Mouse (Mus musculus) erythroblast, embryonic 14.5 days (primary cell): ENCODE measurements around the gene Bmpr1a. TPM values are rescaled to one million over a fixed set of nuclear protein-coding genes. Genes with fewer than 3 reads are reported as not detected.

Experiments used
- H3K27me3 ChIP-seq: 2 replicates; pipeline ENCODE4 v1.6.1; 2012; ENCODE audit warnings: inconsistent platforms; ENCODE audit not compliant: control insufficient read depth
- H3K36me3 ChIP-seq: 2 replicates; pipeline ENCODE4 v1.6.1; 2012; ENCODE audit warnings: mild to moderate bottlenecking, inconsistent platforms; ENCODE audit not compliant: control insufficient read depth
- H3K4me1 ChIP-seq: 2 replicates; pipeline ENCODE4 v1.6.1; 2012; ENCODE audit warnings: inconsistent platforms; ENCODE audit not compliant: control insufficient read depth
- H3K4me3 ChIP-seq: replicated peaks from 2 replicates; pipeline ENCODE3; 2012; ENCODE audit warnings: moderate library complexity, mild to moderate bottlenecking, inconsistent platforms
- H3K9me3 ChIP-seq: 2 replicates; pipeline ENCODE4 v1.6.1; 2012; ENCODE audit warnings: low read length, inconsistent platforms, mixed read lengths; ENCODE audit not compliant: control insufficient read depth
- GATA1 ChIP-seq: IDR thresholded peaks from 2 replicates; pipeline ENCODE4 v1.6.1; 2012; ENCODE audit warnings: low read length, inconsistent platforms, mixed read lengths
- TAL1 ChIP-seq: IDR thresholded peaks from 3 replicates; pipeline ENCODE4 v1.6.1; 2012; ENCODE audit warnings: low read length, inconsistent platforms, mixed read lengths
- polyA plus RNA-seq: library from polyadenylated mRNA; stranded (reverse); fragments of >175 nt; gene quantifications from 2 replicates; pipeline ENCODE4 v1.2.3, GENCODE M21; 2012

The Bmpr1a gene
- polyA plus RNA-seq, 1 experiment: not detected

DNA sequence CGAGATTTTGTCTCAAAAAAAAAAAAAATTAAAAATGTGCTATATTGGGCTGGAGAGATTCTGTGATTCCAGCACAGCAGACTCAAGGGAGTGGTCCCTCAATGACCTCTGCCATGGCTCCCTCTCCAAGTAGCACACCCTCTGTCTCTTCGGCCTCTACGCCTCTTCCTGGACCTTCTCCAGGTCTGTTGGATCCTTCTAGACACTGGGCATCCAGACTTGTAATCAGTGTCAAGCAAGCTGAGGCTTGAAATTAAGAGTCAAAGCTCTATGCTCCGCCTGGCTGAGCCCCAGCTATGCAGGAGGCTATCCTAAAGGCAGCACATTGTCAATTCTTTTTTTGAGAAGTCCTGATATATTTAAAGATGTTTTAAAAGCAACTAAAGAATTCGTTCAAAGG is 30.4 kb upstream of the Bmpr1a start:
- no peak for TF ChIP-seq GATA1
- no peak for TF ChIP-seq TAL1

DNA sequence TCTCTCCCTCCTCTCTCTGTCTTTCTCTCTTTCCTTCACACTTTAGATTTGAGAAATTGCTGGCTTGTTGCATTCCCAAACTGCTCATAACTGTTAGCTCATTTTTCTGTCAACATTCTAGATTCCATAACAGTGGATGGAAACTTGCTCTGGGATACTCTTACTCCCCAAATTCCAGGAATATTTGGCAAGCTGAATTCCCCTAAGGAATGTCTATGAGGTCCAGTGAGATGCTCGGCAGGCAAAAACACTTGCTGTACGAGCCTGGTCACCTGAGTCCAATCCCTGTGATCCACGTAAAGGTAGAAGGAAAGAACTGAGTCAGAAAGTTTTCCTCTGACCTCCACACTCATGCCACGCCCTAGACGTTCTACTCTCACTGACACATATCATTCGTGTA is 29.4 kb upstream of the Bmpr1a start:
- TF ChIP-seq TAL1 (no peak), GATA1 (no peak)
- Histone ChIP-seq H3K4me3 (no peak overlapping the region), H3K36me3 (no peaks in the 10 kb centered on the region), H3K27me3 (peaks cover 2% of the 10 kb centered on the region; the same call in 1 of the 2 replicates), H3K9me3 (no peaks in the 10 kb centered on the region), H3K4me1 (no peaks in the 10 kb centered on the region)

More for the DNA sequence above, 30.4 kb upstream of the Bmpr1a start:
- H3K4me3 ChIP-seq: no peak overlapping the region
- H3K9me3 ChIP-seq: no peaks in the 10 kb centered on the region
- no peaks in the 10 kb centered on the region for H3K27me3 ChIP-seq
- no peaks in the 10 kb centered on the region for H3K36me3 ChIP-seq
- H3K4me1 ChIP-seq: no peaks in the 10 kb centered on the region

DNA sequence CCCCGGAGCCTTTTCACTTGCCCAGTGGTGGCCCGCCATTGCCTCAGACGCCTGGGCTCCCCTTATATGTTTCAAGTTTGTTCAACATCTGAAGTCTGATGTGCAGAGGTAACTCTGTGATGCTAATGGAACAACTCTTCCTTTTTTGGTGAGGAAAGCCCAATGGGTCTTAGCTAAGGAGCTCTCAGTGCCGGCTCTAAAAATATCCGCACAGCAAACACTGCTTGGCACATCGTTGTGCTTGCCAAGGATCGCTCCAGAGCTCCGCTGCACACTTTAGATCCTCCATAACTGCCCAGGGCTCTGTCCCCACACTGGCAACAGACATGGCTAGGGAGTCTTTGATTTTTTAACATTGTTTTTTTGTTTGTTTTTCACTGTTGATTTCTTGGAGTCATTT is 25.7 kb upstream of the Bmpr1a start:
- Histone ChIP-seq H3K9me3 (no peaks in the 10 kb centered on the region), H3K4me1 (no peaks in the 10 kb centered on the region), H3K27me3 (peaks cover 2% of the 10 kb centered on the region; the same call in 1 of the 2 replicates), H3K4me3 (no peak overlapping the region), H3K36me3 (no peaks in the 10 kb centered on the region)
- no peak for TF ChIP-seq GATA1

DNA sequence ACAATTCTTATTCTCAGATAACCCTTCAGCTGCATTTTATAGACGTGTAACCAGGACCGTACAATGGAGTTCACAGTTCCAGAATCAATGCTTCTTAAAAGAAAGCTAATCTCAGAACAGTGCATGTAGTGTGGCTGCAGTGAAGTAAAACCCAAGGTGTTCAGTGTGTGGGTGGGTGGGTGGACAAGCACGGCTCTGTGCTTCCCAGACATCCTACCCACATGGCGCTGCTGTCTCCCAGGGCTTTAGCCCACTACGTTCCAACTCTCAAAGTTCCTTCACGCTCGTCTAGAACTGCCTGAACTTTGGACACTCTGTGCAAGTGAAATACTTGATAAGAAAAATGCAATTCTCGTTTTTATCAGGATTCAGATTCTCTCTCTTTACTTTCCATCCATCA is 19.6 kb upstream of the Bmpr1a start, which contains the start of gene 9230112D13Rik:
9230112D13Rik (minus strand) TSS at position 101 of the 400 bp plus-strand sequence.
- TF ChIP-seq GATA1 (no peak), TAL1 (no peak)
- Histone ChIP-seq H3K36me3 (no peaks in the 10 kb centered on the region), H3K4me3 (no peak within 1 kb of the TSS), H3K9me3 (no peaks in the 10 kb centered on the region), H3K4me1 (no peaks in the 10 kb centered on the region), H3K27me3 (no peaks in the 10 kb centered on the region)

DNA sequence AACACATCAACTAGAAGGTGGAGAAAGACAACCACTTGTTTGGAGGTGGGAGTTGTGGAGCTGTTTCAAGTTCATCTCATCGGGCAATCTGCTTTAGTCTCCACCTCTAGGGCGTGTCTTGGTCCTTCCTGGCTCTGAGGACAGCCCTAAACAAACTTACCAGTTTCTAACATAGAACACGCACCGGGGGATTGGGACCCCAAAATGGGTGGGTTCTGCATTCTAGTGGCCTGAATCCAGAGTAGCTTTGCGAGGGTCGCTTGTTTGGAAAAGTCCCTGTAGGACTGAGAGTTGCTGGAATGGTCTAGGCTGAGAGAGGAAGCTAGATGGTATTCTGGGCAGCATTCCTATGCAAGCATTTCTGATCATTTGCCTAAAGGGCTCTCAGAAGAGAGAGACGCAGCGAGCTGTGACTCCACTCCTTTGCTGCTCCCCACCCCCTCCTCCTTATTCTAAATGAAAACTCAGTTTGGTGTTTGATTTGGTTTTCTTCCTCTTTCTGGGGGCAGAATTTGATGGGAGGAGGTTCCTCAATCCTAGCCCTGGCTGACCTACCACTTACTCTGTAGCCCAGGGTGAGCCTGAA is 14.9 kb upstream of the Bmpr1a start:
- peaks cover 2% of the 10 kb centered on the region; the same call in 1 of the 2 replicates for H3K27me3 ChIP-seq
- H3K4me1 ChIP-seq: no peaks in the 10 kb centered on the region
- H3K9me3 ChIP-seq: no peaks in the 10 kb centered on the region
- TF ChIP-seq GATA1 (no peak), TAL1 (no peak)
- H3K36me3 ChIP-seq: no peaks in the 10 kb centered on the region
- H3K4me3 ChIP-seq: no peak overlapping the region

DNA sequence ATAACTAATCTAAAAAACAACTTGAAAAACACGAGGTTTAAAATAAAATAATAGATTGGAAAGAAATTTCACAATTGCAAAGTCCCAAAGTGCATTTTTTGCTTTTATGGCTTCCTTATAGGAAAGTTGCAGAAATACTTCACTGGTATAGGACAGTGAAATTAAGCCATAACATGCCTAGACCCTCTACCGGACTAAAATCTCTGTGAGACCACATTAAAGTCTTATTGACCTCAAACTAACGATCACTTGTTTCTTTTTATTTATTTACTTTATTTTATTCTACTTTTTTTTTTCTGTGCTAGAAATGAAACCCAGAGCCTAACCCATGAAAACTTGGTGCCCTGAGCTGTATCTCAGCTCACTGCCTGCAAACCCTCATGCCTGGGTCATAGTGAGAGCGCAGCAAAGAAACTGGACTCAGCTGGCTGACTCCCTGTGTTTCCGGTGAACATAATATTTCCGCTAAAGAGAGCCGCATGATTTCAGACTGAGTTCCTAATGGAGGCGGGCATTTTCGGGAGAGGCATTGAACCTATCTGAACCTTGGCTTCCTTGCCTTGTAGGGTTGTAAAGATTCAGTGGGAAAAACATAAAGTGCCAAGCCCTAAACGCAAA is 13.9 kb upstream of the Bmpr1a start:
- no peak overlapping the region for H3K4me3 ChIP-seq
- H3K4me1 ChIP-seq: no peaks in the 10 kb centered on the region
- no peaks in the 10 kb centered on the region for H3K36me3 ChIP-seq
- TF ChIP-seq GATA1 (no peak), TAL1 (no peak)
- peaks cover 5% of the 10 kb centered on the region for H3K27me3 ChIP-seq
- H3K9me3 ChIP-seq: no peaks in the 10 kb centered on the region

DNA sequence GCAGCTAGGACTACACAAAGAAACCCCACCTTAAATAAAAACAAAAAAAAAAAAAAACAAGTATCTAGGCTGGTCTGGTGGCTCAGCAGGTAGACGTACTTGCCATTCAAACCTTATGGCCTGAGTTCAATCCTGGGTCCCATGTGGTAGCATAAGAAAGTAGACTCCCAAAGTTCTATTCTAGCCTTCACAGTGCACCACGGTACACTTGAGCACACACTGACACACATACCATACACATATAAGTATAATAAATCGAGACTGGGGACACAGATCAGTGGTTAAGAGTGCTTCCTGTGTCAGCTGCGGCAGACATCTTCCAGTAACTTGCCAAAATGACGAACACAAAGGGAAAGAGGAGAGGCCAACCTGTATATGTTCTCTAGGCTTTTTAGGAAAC is 12.7 kb upstream of the Bmpr1a start:
- Histone ChIP-seq H3K36me3 (no peaks in the 10 kb centered on the region), H3K9me3 (no peaks in the 10 kb centered on the region), H3K27me3 (peaks cover 8% of the 10 kb centered on the region), H3K4me3 (no peak overlapping the region), H3K4me1 (no peaks in the 10 kb centered on the region)
- no peak for TF ChIP-seq GATA1

DNA sequence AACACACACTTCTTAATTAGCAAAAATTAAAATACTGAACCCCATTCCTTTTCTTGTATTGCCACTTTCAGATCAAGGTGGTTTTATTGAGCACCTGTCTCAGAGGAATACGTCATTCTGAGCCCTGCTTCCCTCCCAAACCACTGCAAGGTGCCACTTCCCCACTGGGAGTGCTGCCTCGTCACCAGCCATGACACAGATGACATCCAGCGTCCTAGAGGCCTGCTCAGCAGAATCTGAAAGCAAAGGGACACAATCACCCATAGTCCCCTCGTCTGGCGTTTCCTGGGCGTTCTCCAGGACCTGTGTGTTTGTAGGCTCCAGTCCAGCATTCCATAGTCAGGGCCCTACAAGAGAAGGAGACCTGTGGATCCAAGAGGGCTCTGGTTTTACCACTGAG is 11.0 kb upstream of the Bmpr1a start:
- no peaks in the 10 kb centered on the region for H3K9me3 ChIP-seq
- no peak for TF ChIP-seq GATA1
- TF ChIP-seq TAL1: no peak
- H3K4me1 ChIP-seq: no peaks in the 10 kb centered on the region

DNA sequence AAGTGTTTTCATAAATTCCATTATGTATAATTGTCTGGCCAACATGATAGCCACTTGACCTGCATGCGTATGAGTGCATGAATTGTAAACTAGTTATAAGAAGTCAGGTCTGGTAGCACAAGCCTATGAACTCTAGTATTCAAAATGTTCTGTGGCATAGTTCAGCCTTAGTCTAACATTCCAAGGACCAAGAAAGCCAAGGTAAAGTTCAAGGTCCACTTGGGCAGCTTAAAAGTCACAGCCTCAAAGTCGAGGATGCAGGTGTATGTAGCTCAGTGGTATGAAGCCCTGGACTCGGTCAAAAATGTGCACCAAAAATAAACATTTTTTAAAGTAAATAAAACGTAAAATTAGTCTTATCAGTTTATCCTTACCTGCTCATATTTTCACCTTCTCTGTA is 9.5 kb upstream of the Bmpr1a start:
- Histone ChIP-seq H3K4me1 (peaks cover 7% of the 10 kb centered on the region), H3K4me3 (no peak overlapping the region), H3K27me3 (peaks cover 8% of the 10 kb centered on the region), H3K36me3 (no peaks in the 10 kb centered on the region), H3K9me3 (no peaks in the 10 kb centered on the region)
- TF ChIP-seq TAL1: no peak
- no peak for TF ChIP-seq GATA1

More for the DNA sequence above, 11.0 kb upstream of the Bmpr1a start:
- Histone ChIP-seq H3K36me3 (no peaks in the 10 kb centered on the region), H3K27me3 (peaks cover 8% of the 10 kb centered on the region), H3K4me3 (no peak overlapping the region)
